Mouse (Mus musculus): ENCODE measurements around the gene Id1. TPM values are rescaled to one million over a fixed set of nuclear protein-coding genes. Genes with fewer than 3 reads are reported as not detected.

The Id1 gene
- polyA plus RNA-seq, 1 experiment from 2014 or later: 38.8 TPM

- Histone ChIP-seq H3K9me3 (ENCODE audit: control insufficient read depth, low read length) (no peaks in the 10 kb centered on the region), H3K4me2 (ENCODE audit: low read length) (peak overlapping the region; percentile 90), H3K9ac (replicated peaks; ENCODE audit: low read length) (no peak overlapping the region; the same call in 1 of the 2 replicates), H3K4me1 (ENCODE audit: control insufficient read depth, insufficient read depth, low read length) (peaks cover 34% of the 10 kb centered on the region), H3K36me3 (ENCODE audit: control insufficient read depth, insufficient read depth, low read length) (no peaks in the 10 kb centered on the region), H3K4me3 (replicated peaks; ENCODE audit: low read depth, low read length) (peak overlapping the region; percentile 45), H3K27ac (replicated peaks; ENCODE audit: low read depth, low read length) (peak overlapping the region; percentile 69), H3K27me3 (ENCODE audit: control insufficient read depth, insufficient read depth, low read length) (no peaks in the 10 kb centered on the region)
- DNase-seq (peak; percentile 97), ATAC-seq (ENCODE audit: low FRiP score, low TSS enrichment) (peak; percentile 92)
- under 1% methylated on average over 28 of the region's 28 CpGs for WGBS
These were observed 1.1 kb upstream of the Id1 start for GRCm38 (mm10) chr2:152734984-152735383.

DNA sequence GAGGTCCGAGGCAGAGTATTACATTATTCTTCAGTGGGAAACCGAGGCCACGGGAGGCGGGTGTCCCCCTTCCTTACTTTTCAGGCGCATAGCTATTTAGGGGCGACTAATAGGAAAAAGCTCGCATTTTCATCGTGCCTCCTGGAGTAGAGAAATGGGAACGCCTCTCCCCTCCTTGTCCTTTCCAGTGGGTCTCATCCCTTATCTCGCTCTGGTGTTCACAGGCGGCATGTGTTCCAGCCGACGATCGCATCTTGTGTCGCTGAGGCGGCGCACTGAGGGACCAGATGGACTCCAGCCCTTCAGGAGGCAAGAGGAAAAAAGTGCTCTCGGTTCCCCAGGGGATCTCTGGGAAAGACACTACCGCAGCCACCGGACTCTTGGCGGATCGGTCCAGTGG is 697 bp downstream of the Id1 start:
- Histone ChIP-seq H3K4me1 (ENCODE audit: control insufficient read depth, insufficient read depth, low read length) (peaks cover 40% of the 10 kb centered on the region), H3K9ac (replicated peaks; ENCODE audit: low read length) (peak overlapping the region; percentile 52), H3K27ac (replicated peaks; ENCODE audit: low read depth, low read length) (peak overlapping the region; percentile 27), H3K27me3 (ENCODE audit: control insufficient read depth, insufficient read depth, low read length) (no peaks in the 10 kb centered on the region), H3K4me3 (replicated peaks; ENCODE audit: low read depth, low read length) (peak overlapping the region; percentile 45), H3K4me2 (ENCODE audit: low read length) (peak overlapping the region; percentile 90), H3K9me3 (ENCODE audit: control insufficient read depth, low read length) (no peaks in the 10 kb centered on the region), H3K36me3 (ENCODE audit: control insufficient read depth, insufficient read depth, low read length) (no peaks in the 10 kb centered on the region)
- under 1% methylated on average over 22 of the region's 22 CpGs for WGBS
- DNase-seq (peak; percentile 69), ATAC-seq (ENCODE audit: low FRiP score, low TSS enrichment) (no peak)

- 9% methylated on average over 10 of the region's 10 CpGs for WGBS
- no peak for DNase-seq
These were observed 1.5 kb downstream of the Id1 start for GRCm38 (mm10) chr2:152737306-152738221.

GRCm38 (mm10) chr2:152738341-152738740 is 2.3 kb downstream of the Id1 start:
- H3K9ac ChIP-seq (replicated peaks; ENCODE audit: low read length): peak overlapping the region; percentile 34; the same call in 1 of the 2 replicates
- H3K4me3 ChIP-seq (replicated peaks; ENCODE audit: low read depth, low read length): peak overlapping the region; percentile 45
- H3K4me2 ChIP-seq (ENCODE audit: low read length): peak overlapping the region; percentile 90
- H3K9me3 ChIP-seq (ENCODE audit: control insufficient read depth, low read length): no peaks in the 10 kb centered on the region
- ATAC-seq (ENCODE audit: low FRiP score, low TSS enrichment) (no peak), DNase-seq (no peak)
- H3K4me1 ChIP-seq (ENCODE audit: control insufficient read depth, insufficient read depth, low read length): peaks cover 40% of the 10 kb centered on the region
- no peaks in the 10 kb centered on the region for H3K27me3 ChIP-seq (ENCODE audit: control insufficient read depth, insufficient read depth, low read length)
- H3K36me3 ChIP-seq (ENCODE audit: control insufficient read depth, insufficient read depth, low read length): no peaks in the 10 kb centered on the region
- 55% methylated on average over 2 of the region's 2 CpGs for WGBS
- H3K27ac ChIP-seq (replicated peaks; ENCODE audit: low read depth, low read length): peak overlapping the region; percentile 49

More at GRCm38 (mm10) chr2:152737306-152738221, 1.5 kb downstream of the Id1 start:
- H3K4me1 ChIP-seq (ENCODE audit: control insufficient read depth, insufficient read depth, low read length): peaks cover 40% of the 10 kb centered on the region
- no peaks in the 10 kb centered on the region for H3K36me3 ChIP-seq (ENCODE audit: control insufficient read depth, insufficient read depth, low read length)
- peak overlapping the region; percentile 45 for H3K4me3 ChIP-seq (replicated peaks; ENCODE audit: low read depth, low read length)
- H3K9ac ChIP-seq (replicated peaks; ENCODE audit: low read length): peak overlapping the region; percentile 52; the same call in 1 of the 2 replicates
- H3K9me3 ChIP-seq (ENCODE audit: control insufficient read depth, low read length): no peaks in the 10 kb centered on the region
- ATAC-seq (ENCODE audit: low FRiP score, low TSS enrichment): no peak
- H3K27me3 ChIP-seq (ENCODE audit: control insufficient read depth, insufficient read depth, low read length): no peaks in the 10 kb centered on the region
- peak overlapping the region; percentile 49 for H3K27ac ChIP-seq (replicated peaks; ENCODE audit: low read depth, low read length)
- peak overlapping the region; percentile 90 for H3K4me2 ChIP-seq (ENCODE audit: low read length)

DNA sequence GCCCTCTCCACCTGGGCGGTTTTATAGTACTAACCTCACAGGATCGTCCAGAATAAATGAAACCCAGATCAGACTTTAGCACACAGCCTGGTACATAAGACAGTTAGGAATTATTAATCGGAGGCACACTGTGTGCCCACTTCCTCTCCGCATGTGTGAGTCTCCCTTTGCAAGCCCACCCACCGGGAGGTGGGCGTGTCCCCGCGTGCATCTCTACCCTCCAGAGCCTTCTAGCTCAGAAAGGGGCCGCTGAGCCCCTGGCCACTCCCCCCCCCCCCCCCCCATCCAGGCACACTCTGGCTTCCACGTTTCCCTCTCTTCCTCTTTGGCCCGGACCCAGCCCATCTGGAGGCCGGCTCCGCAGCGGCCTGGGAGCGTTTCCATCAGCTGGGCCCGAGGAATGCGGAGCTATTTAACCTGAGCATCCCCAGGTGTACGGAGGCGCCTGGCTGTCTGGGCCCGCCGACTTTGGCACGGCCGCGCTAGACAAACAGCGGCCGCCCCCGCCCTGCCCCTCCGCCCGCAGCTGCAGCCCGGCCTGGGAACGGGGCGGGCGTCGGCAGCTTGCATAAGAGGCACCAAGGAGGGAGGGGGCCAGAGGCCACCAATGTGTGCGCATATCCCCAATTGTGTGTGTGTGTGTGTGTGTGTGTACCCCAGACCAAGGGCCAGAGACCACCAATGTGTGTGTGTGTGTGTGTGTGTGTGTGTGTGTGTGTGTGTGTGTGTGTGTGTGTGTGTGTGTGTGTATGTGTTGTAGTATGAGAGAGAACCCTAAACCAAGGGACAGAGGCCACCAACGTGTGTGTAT is 3.2 kb downstream of the Id1 start:
- Histone ChIP-seq H3K36me3 (ENCODE audit: control insufficient read depth, insufficient read depth, low read length) (no peaks in the 10 kb centered on the region), H3K4me1 (ENCODE audit: control insufficient read depth, insufficient read depth, low read length) (peaks cover 40% of the 10 kb centered on the region), H3K27ac (replicated peaks; ENCODE audit: low read depth, low read length) (peak overlapping the region; percentile 55; the same call in 1 of the 2 replicates), H3K27me3 (ENCODE audit: control insufficient read depth, insufficient read depth, low read length) (no peaks in the 10 kb centered on the region), H3K4me3 (replicated peaks; ENCODE audit: low read depth, low read length) (peak overlapping the region; percentile 38), H3K4me2 (ENCODE audit: low read length) (peak overlapping the region; percentile 90), H3K9ac (replicated peaks; ENCODE audit: low read length) (peak overlapping the region; percentile 64), H3K9me3 (ENCODE audit: control insufficient read depth, low read length) (no peaks in the 10 kb centered on the region)
- peak; percentile 13; the same call in 1 of the 2 replicates for ATAC-seq (ENCODE audit: low FRiP score, low TSS enrichment)
- DNase-seq: peak; percentile 70
- under 1% methylated on average over 36 of the region's 36 CpGs for WGBS

DNA sequence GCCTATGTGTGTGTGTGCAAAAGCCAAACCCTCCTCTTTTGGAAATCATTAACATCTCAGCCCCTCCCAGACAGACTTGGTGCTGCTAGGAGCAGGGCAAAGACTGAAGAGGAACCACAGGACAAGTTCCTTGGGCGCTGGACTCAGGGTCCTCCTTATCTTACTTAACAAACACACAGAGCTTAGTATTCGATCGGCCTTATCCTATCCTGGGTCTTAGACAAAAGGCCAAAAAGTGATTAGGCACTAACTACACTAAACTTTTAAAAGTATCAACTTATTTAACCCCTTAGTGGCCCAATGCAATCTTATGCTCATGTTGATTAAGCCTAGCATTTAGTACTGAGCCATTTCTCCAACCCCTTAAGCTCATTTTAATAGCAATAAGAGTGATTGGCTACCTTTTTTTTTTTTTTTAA is 3.8 kb downstream of the Id1 start:
- no peak for ATAC-seq (ENCODE audit: low FRiP score, low TSS enrichment)
- no peaks in the 10 kb centered on the region for H3K36me3 ChIP-seq (ENCODE audit: control insufficient read depth, insufficient read depth, low read length)
- 24% methylated on average over 3 of the region's 3 CpGs for WGBS
- H3K9ac ChIP-seq (replicated peaks; ENCODE audit: low read length): no peak overlapping the region
- peaks cover 36% of the 10 kb centered on the region for H3K4me1 ChIP-seq (ENCODE audit: control insufficient read depth, insufficient read depth, low read length)
- no peaks in the 10 kb centered on the region for H3K27me3 ChIP-seq (ENCODE audit: control insufficient read depth, insufficient read depth, low read length)
- H3K4me3 ChIP-seq (replicated peaks; ENCODE audit: low read depth, low read length): no peak overlapping the region
- peak overlapping the region; percentile 55; the same call in 1 of the 2 replicates for H3K27ac ChIP-seq (replicated peaks; ENCODE audit: low read depth, low read length)
- DNase-seq: no peak
- no peaks in the 10 kb centered on the region for H3K9me3 ChIP-seq (ENCODE audit: control insufficient read depth, low read length)
- H3K4me2 ChIP-seq (ENCODE audit: low read length): peak overlapping the region; percentile 90

- no peak overlapping the region for H3K4me2 ChIP-seq (ENCODE audit: low read length)
- WGBS: 59% methylated on average over 5 of the region's 5 CpGs
- ATAC-seq (ENCODE audit: low FRiP score, low TSS enrichment): no peak
These were observed 4.4 kb downstream of the Id1 start for GRCm38 (mm10) chr2:152740490-152740889.

More at GRCm38 (mm10) chr2:152740490-152740889, 4.4 kb downstream of the Id1 start:
- no peak overlapping the region for H3K9ac ChIP-seq (replicated peaks; ENCODE audit: low read length)
- no peak overlapping the region for H3K4me3 ChIP-seq (replicated peaks; ENCODE audit: low read depth, low read length)
- no peaks in the 10 kb centered on the region for H3K9me3 ChIP-seq (ENCODE audit: control insufficient read depth, low read length)
- no peaks in the 10 kb centered on the region for H3K27me3 ChIP-seq (ENCODE audit: control insufficient read depth, insufficient read depth, low read length)
- peaks cover 33% of the 10 kb centered on the region for H3K4me1 ChIP-seq (ENCODE audit: control insufficient read depth, insufficient read depth, low read length)
- H3K27ac ChIP-seq (replicated peaks; ENCODE audit: low read depth, low read length): no peak overlapping the region
- no peaks in the 10 kb centered on the region for H3K36me3 ChIP-seq (ENCODE audit: control insufficient read depth, insufficient read depth, low read length)
- DNase-seq: no peak

All from midbrain, embryonic 14.5 days (tissue).